Mouse (Mus musculus): Measurements from ENCODE around the gene Chrna9.

The Chrna9 gene

GRCm38 (mm10) chr5:66008245-66008967, 73.7 kb downstream of the Chrna9 start:
- DNase-seq (ENCODE audit: inconsistent ontology term) = no peak

DNA sequence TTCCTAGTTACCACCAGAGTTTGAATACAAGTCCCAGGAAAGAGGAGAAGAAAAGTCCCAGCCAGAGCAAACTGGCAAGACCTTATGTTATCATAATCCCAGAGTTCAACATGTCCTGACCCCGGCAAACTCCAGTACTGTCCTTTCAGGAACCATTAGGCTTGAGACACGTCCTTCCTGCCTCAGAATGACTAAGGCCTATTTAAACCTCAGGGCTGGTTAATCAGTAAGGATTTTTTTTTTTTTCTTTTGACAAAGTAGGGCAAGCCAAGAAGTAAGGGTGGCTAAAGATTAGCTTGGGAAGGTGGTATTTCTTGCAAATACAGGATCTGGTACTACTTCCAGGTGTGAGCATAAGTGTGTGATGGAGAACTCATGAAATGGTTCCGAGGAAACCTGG, 79.3 kb downstream of the Chrna9 start:
- no peak for DNase-seq (ENCODE audit: inconsistent ontology term)

GRCm38 (mm10) chr5:66014437-66014836, 79.7 kb downstream of the Chrna9 start:
- DNase-seq (ENCODE audit: inconsistent ontology term) = no peak

DNA sequence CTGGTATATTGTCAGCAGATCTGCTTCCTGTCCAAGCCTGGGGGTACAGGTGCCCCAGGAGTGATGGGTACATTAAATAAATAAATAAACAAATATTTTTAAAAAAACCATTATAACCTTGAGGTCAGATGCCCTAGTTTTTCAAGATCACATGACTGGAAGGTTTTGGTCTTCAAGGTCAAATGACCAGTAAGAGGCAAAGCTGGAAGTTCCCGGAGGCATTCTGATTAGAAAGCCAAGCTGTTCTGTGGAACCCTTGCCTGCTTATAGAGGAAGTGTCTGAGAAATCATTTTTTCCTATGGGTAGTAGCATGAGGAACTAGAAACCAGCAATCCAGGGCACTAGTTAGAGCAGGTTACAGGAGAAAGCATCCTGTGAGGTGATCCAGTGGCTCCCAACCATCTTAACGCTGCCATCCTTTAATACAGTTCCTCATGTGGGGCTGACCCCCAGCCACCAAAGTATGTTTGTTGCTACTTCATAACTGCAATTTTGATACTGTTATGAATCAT, 80.8 kb downstream of the Chrna9 start:
- no peak for DNase-seq (ENCODE audit: inconsistent ontology term)

GRCm38 (mm10) chr5:66026796-66027195, 92.1 kb downstream of the Chrna9 start:
- no peak for DNase-seq (ENCODE audit: inconsistent ontology term)
